Mouse (Mus musculus) midbrain, embryonic 15.5 days (tissue): Measurements from ENCODE around the gene Prdm4. TPM values are rescaled to one million over a fixed set of nuclear protein-coding genes. Genes with fewer than 3 reads are reported as not detected.
A peak's percentile ranks its signal among the peaks of the same experiment; 100 is the strongest.

Experiments
- ATAC-seq: fragments of 200-750 bp; cut with Nextera tagmentation; replicated peaks from 2 replicates; pipeline ENCODE4 v1.8.0; 2017; ENCODE audit warnings: moderate TSS enrichment
- H3K27ac ChIP-seq: fragments of 300-500 bp; sonication (generic); 2 replicates; pipeline ENCODE4 v1.5.1; 2015; ENCODE audit warnings: mild to moderate bottlenecking, inconsistent platforms
- H3K27me3 ChIP-seq: fragments of 300-500 bp; sonication (generic); replicated peaks from 2 replicates; pipeline ENCODE4 v1.6.1; 2015; ENCODE audit warnings: inconsistent platforms
- H3K36me3 ChIP-seq: fragments of 300-500 bp; sonication (generic); replicated peaks from 2 replicates; pipeline ENCODE4 v1.6.1; 2015; ENCODE audit warnings: inconsistent platforms
- H3K4me1 ChIP-seq: fragments of 300-500 bp; sonication (generic); 2 replicates; pipeline ENCODE4 v1.6.1; 2015; ENCODE audit warnings: inconsistent platforms
- H3K4me2 ChIP-seq: fragments of 300-500 bp; sonication (generic); 2 replicates; pipeline ENCODE4 v1.6.1; 2015; ENCODE audit warnings: inconsistent platforms, mild to moderate bottlenecking, moderate library complexity
- H3K4me3 ChIP-seq: fragments of 300-500 bp; sonication (generic); 2 replicates; pipeline ENCODE4 v1.5.1; 2015; ENCODE audit warnings: mild to moderate bottlenecking, inconsistent platforms
- H3K9ac ChIP-seq: fragments of 300-500 bp; sonication (generic); 2 replicates; pipeline ENCODE4 v1.6.1; 2015; ENCODE audit warnings: mild to moderate bottlenecking, inconsistent platforms
- H3K9me3 ChIP-seq: fragments of 300-500 bp; sonication (generic); 2 replicates; pipeline ENCODE4 v1.6.1; 2016; ENCODE audit warnings: inconsistent platforms
- WGBS: fragments of 180-500 bp; shearing (Covaris S2); methylation state at CpG from one replicate; pipeline ENCODE4 v1.1.7; 2015; ENCODE audit warnings: mixed read lengths; 5-methylcytosine and 5-hydroxymethylcytosine counted together
- polyA plus RNA-seq: library from polyadenylated mRNA; unstranded; fragments of >200 nt; fragmentation: Nextera tagmentation; extraction: Ambion mirVana; gene quantifications from 2 replicates; pipeline ENCODE4 v1.2.1, GENCODE M21; 2015

The Prdm4 gene
- polyA plus RNA-seq, 1 experiment from 2014 or later, result 22.7 TPM

DNA sequence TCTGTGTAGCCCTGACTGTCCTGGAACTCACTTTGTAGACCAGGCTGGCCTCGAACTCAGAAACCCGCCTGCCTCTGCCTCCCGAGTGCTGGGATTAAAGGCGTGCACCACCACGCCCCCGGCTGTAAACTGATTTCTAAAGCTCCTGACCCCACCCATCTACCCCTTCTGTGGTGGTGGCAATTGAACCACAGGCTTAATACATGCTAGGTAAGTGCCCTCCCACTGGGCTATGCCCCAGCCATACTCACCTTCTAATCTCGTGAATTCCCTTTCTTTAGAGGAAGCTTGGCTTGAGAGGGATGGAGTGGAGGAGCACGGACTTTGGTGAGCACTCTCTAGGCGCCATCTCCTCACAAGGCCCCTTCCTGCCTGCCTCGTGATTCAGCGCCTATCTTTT is 13.0 kb upstream of the Prdm4 start:
- no peak for ATAC-seq

DNA sequence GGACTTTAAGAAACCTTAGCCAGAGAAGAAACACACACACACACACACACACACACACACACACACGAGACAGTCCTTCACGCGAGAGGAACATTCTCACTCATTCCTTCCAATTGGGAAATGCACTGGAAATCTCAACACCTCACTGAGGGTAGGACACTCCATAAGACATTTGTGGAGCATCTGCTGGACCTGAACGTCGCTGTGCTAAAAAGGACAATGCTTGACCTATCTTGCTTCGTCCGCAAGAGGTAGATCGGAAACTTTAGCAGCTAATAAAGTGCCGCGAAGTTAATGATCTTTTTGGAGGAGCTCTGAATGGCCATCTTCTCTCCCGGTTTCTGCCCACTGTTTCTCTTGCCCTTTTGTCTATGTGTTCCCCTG is 12.3 kb upstream of the Prdm4 start:
- WGBS, result 39% methylated on average over 11 of the region's 11 CpGs
- no peaks in the 10 kb centered on the region for H3K9me3 ChIP-seq
- H3K36me3 ChIP-seq, result no peaks in the 10 kb centered on the region
- H3K4me1 ChIP-seq, result peaks cover 18% of the 10 kb centered on the region
- H3K4me3 ChIP-seq, result peak overlapping the region; percentile 66
- ATAC-seq, result peak; percentile 41; the same call in 1 of the 2 replicates
- H3K4me2 ChIP-seq, result peak overlapping the region; percentile 97
- H3K9ac ChIP-seq, result peak overlapping the region; percentile 65
- H3K27me3 ChIP-seq, result 0 out of 2 replicates have a peak, but pooled peaks cover 4% of the 10 kb centered on the region
- H3K27ac ChIP-seq, result no peak overlapping the region

More for the DNA sequence above, 13.0 kb upstream of the Prdm4 start:
- Histone ChIP-seq H3K4me1 (peaks cover 18% of the 10 kb centered on the region), H3K27me3 (0 out of 2 replicates have a peak, but pooled peaks cover 4% of the 10 kb centered on the region), H3K27ac (no peak overlapping the region), H3K4me3 (no peak overlapping the region), H3K4me2 (no peak overlapping the region), H3K36me3 (no peaks in the 10 kb centered on the region), H3K9ac (no peak overlapping the region), H3K9me3 (no peaks in the 10 kb centered on the region)
- WGBS, result 91% methylated on average over 11 of the region's 11 CpGs

DNA sequence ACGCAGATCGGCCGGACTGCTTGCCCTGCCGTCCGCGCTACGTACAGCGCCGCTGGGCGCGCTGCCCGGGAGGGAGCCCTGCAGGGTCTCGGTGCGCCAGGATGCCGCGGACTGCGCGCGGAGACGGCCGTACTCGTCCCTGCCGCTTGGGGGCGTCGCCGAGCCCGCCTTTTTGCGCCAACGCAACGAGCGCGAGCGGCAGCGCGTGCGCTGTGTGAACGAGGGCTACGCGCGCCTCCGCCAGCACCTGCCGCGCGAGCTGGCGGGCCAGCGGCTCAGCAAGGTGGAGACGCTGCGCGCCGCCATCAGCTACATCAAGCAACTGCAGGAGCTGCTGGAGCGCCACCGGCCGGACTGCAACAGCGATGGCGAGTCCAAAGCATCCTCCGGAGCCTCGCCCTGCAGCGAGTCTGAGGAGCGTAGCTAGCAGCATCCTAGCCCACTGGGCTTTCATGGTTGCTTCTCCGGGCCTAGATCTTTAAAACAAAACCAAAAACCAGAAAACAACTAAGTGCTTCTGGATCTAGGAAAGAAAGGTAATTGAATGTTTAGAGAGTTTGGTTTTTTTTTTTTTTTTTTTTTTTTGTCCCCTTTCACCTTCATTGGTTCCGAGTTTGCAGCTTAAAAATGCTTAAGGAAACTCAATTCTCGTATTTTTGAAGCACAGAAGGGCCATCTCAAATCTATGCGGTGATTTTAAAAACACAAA is 11.7 kb upstream of the Prdm4 start:
- under 1% methylated on average over 63 of the region's 63 CpGs for WGBS

DNA sequence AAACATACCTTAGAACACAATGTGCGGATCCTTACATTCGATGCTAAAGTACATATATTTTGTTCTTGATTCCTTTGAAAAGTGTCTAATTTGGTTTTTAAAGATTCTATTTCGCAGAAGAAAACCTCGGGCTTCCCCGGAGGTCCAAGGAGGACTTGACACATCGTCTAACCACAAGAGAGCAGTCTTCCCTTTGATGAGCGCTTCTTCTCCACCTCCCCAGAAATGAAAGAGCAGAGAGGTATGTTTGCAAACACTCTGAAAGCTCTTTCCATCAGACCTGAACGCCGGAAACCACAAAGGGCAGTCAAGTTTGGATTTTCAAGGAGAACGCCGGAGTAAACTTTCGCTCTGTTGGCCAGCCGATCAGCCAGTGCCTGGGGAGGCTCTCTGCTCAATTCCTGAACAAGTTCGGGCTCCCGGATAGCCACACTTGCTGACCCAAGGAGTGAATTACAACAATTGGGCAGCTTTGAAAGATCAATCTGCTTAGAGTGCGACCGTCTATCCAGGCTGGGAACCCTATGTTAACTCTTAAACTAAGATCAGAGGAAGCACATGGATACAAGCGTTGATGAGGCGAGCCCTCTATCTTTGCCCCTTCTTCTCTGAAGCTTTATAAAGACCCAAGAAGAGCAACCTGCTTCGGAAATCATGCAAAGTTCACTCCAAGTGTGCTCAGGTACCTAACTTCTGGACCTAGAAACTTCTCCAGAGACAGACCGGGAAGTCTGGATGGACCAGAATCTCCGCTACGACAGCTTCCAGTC is 10.9 kb upstream of the Prdm4 start, which contains the start of gene Ascl4:
Gene Ascl4, plus strand, starts transcription at position 6 of the 770 bp plus-strand sequence.
- Histone ChIP-seq H3K9ac (peak within 1 kb of the TSS; percentile 65), H3K9me3 (no peaks in the 10 kb centered on the region), H3K4me2 (peak within 1 kb of the TSS; percentile 97), H3K4me3 (peak within 1 kb of the TSS; percentile 66), H3K27me3 (0 out of 2 replicates have a peak, but pooled peaks cover 4% of the 10 kb centered on the region), H3K4me1 (peaks cover 18% of the 10 kb centered on the region), H3K36me3 (no peaks in the 10 kb centered on the region), H3K27ac (peak within 1 kb of the TSS; percentile 66)
- peak; percentile 16; the same call in 1 of the 2 replicates for ATAC-seq
- WGBS, result 2% methylated on average over 23 of the region's 23 CpGs

More for the DNA sequence above, 11.7 kb upstream of the Prdm4 start:
- peak overlapping the region; percentile 65 for H3K9ac ChIP-seq
- no peaks in the 10 kb centered on the region for H3K36me3 ChIP-seq
- peak overlapping the region; percentile 97 for H3K4me2 ChIP-seq
- H3K27ac ChIP-seq, result peak overlapping the region; percentile 66
- 0 out of 2 replicates have a peak, but pooled peaks cover 4% of the 10 kb centered on the region for H3K27me3 ChIP-seq
- no peaks in the 10 kb centered on the region for H3K9me3 ChIP-seq
- ATAC-seq, result peak; percentile 94
- H3K4me3 ChIP-seq, result peak overlapping the region; percentile 66
- H3K4me1 ChIP-seq, result peaks cover 18% of the 10 kb centered on the region

DNA sequence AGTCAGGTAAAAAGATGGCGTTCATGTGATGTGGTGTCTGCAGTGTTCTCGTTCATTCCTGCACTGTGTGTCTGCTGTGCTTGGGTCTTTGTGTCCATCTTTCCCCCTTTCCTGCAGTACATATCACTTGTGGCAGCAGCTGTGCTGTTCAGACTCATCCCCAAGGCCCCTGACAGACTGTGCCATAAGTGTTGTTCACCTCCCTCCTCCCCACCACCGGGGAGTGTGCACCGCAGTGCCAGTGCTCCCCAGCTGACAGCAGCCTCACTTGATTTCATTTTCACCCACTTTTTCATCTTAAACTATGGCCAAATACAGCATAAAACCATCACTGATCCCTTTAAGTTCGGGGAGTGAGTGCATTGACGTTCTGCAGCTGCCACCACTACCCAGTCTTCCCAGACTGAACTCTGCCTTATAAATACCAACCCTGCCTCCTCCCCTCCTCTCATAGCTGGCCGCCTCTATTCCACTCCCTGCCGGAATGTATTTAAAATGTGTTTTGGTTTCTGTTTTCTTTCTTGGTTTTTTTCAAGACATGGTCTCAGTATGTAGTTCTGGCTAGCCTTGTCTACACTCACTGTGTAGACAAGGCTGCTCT is 37.0 kb downstream of the Prdm4 start:
- H3K27ac ChIP-seq, result no peak overlapping the region
- no peak overlapping the region for H3K9ac ChIP-seq
- no peaks in the 10 kb centered on the region for H3K27me3 ChIP-seq
- H3K4me3 ChIP-seq, result no peak overlapping the region
- WGBS, result 93% methylated on average over 8 of the region's 8 CpGs
- H3K36me3 ChIP-seq, result peaks cover 67% of the 10 kb centered on the region
- H3K4me2 ChIP-seq, result no peak overlapping the region
- no peaks in the 10 kb centered on the region for H3K4me1 ChIP-seq
- ATAC-seq, result no peak
- no peaks in the 10 kb centered on the region for H3K9me3 ChIP-seq

DNA sequence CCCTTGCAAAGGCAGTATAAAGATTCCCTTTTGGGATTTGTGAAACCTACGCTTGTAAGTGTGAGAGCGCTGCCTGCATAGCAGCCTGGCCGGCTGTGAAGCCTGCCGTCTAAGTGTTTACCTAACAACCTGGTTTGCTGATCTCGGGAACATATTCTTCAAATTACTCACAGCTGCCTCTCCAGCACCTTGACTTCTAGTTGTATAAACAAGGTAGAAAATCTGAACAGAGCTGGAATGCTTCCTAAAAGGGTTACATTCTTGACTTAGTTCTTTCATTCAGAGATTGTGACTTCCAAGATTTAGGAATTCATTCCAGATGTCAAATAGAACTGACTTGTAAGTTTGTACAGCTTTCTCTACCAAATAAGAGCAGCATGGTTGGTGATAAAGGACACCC is 41.1 kb downstream of the Prdm4 start:
- Histone ChIP-seq H3K36me3 (peaks cover 38% of the 10 kb centered on the region; the same call in 1 of the 2 replicates), H3K4me2 (no peak overlapping the region), H3K27ac (no peak overlapping the region), H3K9me3 (no peaks in the 10 kb centered on the region), H3K4me1 (peaks cover 18% of the 10 kb centered on the region), H3K9ac (no peak overlapping the region), H3K4me3 (no peak overlapping the region), H3K27me3 (no peaks in the 10 kb centered on the region)
- no peak for ATAC-seq
- WGBS, result 88% methylated on average over 5 of the region's 5 CpGs

DNA sequence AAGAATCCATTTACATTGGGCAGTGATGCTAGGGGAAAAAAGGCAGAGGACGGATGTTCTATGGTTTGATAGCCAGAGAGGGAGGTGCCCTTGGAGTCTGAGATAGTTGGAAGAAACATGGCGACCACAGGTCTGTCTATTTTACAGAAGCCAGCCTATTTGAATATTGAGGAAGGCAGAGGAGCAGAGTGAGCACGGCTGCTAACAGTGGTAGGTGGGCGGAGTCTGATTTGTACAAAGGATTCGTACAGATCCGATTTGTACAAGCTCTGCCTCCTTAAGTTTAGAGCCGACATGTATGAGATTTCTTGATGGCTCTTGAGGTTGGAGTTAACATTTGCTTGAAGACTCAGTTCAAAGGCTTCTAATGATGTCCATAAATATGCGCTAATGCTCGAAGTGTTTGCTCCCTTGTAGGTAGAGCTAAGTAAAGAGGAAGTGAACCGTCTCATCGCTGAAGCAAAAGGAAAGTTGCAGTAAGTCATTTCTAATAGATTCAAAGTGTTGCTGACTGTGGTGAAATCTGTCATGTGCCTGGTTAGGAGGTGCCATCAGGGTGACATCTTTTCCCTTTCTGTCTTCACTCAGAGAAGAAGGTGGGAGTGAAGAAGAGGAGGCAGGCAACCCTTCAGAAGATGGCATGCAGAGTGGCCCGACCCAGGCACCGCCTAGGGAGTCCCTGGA is 42.9 kb downstream of the Prdm4 start:
- Histone ChIP-seq H3K36me3 (peaks cover 26% of the 10 kb centered on the region; the same call in 1 of the 2 replicates), H3K27me3 (no peaks in the 10 kb centered on the region)
- 91% methylated on average over 13 of the region's 13 CpGs for WGBS

DNA sequence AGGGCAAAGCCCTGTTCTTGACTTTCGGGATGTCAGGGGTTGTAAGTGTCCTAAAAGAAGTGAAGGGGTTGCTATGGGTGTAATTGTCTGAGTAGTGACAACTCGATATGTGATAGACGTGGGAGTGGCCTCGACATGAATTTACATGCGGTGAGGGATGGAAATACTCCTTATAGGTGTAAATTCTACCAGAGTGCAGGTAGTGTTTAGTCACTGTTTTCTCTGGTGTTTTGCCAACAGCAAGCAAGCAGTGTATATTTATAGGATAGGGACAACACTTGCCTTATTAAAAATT is 44.5 kb downstream of the Prdm4 start:
- peak; percentile 53; the same call in 1 of the 2 replicates for ATAC-seq
- H3K9ac ChIP-seq, result peak overlapping the region; percentile 75

More for the DNA sequence above, 42.9 kb downstream of the Prdm4 start:
- Histone ChIP-seq H3K27ac (no peak overlapping the region), H3K4me3 (no peak overlapping the region), H3K9ac (no peak overlapping the region), H3K4me1 (peaks cover 18% of the 10 kb centered on the region), H3K4me2 (no peak overlapping the region), H3K9me3 (no peaks in the 10 kb centered on the region)
- no peak for ATAC-seq

DNA sequence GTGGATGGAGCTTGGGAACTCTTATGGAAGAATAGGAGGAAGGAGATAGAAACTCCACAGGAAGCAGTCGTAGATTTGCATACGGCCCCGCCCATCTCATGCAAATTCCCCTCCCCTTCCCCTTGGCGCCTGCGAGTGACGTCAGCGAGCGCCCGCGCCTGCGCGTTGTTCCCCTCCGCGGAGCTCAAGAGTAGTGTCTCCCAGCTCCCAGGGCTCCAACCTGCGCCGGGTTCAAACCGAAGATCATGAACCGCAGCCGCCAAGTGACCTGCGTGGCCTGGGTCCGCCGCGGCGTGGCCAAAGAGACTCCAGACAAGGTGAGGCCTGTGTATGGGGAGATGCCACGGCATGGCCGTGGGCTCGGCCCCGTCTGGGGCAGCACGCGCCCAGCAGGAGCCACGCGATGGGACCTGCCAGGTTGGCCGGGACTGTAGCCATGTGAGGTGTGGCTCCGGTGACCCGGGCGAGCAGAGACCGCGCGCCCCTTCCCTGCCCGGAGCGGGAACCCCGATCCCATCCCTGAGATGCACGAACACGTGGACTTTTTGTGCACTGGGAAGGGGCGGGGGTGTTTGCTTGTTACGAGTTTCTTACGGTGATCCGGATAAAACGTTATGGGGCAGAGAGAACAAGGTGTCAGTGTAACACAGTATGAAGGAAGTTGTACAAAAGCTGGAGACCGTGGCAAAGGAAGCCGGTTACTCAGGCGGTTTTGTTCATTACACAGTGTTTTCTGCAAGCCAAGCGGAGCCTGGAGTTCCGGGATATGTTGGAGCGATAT is 45.1 kb downstream of the Prdm4 start:
- Histone ChIP-seq H3K27ac (peak overlapping the region; percentile 63), H3K9me3 (no peaks in the 10 kb centered on the region), H3K4me1 (peaks cover 18% of the 10 kb centered on the region), H3K4me2 (peak overlapping the region; percentile 81), H3K4me3 (peak overlapping the region; percentile 79), H3K36me3 (peaks cover 12% of the 10 kb centered on the region; the same call in 1 of the 2 replicates), H3K9ac (peak overlapping the region; percentile 75), H3K27me3 (no peaks in the 10 kb centered on the region)
- under 1% methylated on average over 55 of the region's 55 CpGs for WGBS
- ATAC-seq, result peak; percentile 97

More for the DNA sequence above, 44.5 kb downstream of the Prdm4 start:
- Histone ChIP-seq H3K36me3 (peaks cover 15% of the 10 kb centered on the region; the same call in 1 of the 2 replicates), H3K4me2 (peak overlapping the region; percentile 81), H3K27ac (no peak overlapping the region), H3K4me1 (peaks cover 18% of the 10 kb centered on the region), H3K9me3 (no peaks in the 10 kb centered on the region), H3K4me3 (peak overlapping the region; percentile 79), H3K27me3 (no peaks in the 10 kb centered on the region)
- 7% methylated on average over 5 of the region's 5 CpGs for WGBS

DNA sequence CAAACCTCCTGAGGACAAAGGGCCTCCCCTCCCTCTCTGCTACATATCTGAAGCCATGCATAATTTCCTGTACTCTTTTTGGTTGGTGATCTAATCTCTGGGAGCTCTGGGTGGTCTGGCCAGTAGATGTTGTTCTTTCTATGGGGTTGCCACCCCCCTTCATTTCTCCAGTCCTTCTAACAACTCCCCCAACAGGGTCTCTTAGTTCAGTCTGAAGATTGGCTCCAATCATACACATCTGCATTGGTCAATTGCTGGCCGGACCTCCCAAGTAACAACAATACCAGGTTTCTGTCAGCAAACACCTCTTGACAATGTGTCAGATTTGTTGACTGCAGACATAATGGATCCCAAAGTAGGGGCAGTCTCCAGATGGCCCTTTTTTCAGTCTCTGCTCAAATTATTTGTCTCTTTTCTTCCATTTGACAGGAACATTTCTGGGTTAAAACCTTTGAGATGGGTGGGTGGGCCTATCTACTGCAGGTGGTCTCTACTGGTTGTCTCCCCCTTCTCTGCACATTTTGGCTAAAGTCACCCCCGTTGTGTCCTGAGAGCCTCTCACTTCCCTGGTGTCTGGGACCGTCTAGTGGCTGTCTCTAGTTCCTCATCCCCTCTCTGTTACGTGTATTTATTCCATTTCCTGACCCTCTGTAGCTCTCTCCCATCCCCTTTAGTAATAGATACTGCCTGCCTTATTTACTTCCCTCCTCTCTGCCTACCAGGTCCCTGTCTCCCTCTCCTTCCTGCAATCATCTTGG is 70.7 kb downstream of the Prdm4 start:
- Histone ChIP-seq H3K9me3 (no peaks in the 10 kb centered on the region), H3K27me3 (no peaks in the 10 kb centered on the region), H3K4me1 (no peaks in the 10 kb centered on the region), H3K36me3 (no peaks in the 10 kb centered on the region), H3K4me2 (no peak overlapping the region), H3K4me3 (no peak overlapping the region), H3K27ac (no peak overlapping the region), H3K9ac (no peak overlapping the region)
- 82% methylated on average over 4 of the region's 4 CpGs for WGBS
- ATAC-seq, result no peak
